Mouse (Mus musculus) granulocyte monocyte progenitor cell, adult 5-6 weeks (primary cell): ENCODE measurements around the gene R3hcc1l. TPM values are rescaled to one million over a fixed set of nuclear protein-coding genes. Genes with fewer than 3 reads are reported as not detected.

Experiments used
- total RNA-seq, 2 experiments: library from RNA; stranded (forward) in 1 of 2; stranded (reverse) in 1 of 2; fragments of 200-712, 200-1000 nt in 1 of 2; fragments of >200 nt in 1 of 2; fragmentation: Nextera tagmentation in 1 of 2; gene quantifications; 2 replicates each; pipeline ENCODE4 v1.2.3; 2014 to 2017

Gene R3hcc1l
- total RNA-seq, 2 experiments from 2014 or later, result 10.3 to 26.1 TPM

Other genes with a start within 250 kb of the R3hcc1l start
- 0.17 TPM in 1 of 2 replicates, not detected in the other for gene Crtac1, start 87.0 kb upstream of the R3hcc1l start, total RNA-seq (2014; fragmentation: Nextera tagmentation)
- gene Crtac1, start 87.0 kb upstream of the R3hcc1l start, total RNA-seq (2017), result not detected in 2 replicates
- gene Loxl4, start 94.1 kb downstream of the R3hcc1l start, total RNA-seq (2014; fragmentation: Nextera tagmentation), result not detected in 2 replicates
- gene Loxl4, start 94.1 kb downstream of the R3hcc1l start, total RNA-seq (2017), result not detected in 2 replicates
- gene Pyroxd2, start 234.0 kb downstream of the R3hcc1l start, total RNA-seq (2014; fragmentation: Nextera tagmentation), result 6.2 and 12.1 TPM in 2 replicates
- 2.3 and 3.1 TPM in 2 replicates for gene Pyroxd2, start 234.0 kb downstream of the R3hcc1l start, total RNA-seq (2017)